Mouse (Mus musculus) 3134 (cell line): ENCODE data around the gene Trmt2a.

Experiments
- DNase-seq: peaks from one replicate; pipeline ENCODE4 v3.0.0-alpha.2; 2011; ENCODE audit warnings: low spot score; ENCODE audit not compliant: insufficient read length; ENCODE audit errors: extremely low read depth

Gene Trmt2a

GRCm38 (mm10) chr16:18248433-18249363 lies at the start of gene Trmt2a, which contains the start of gene Ranbp1:
Gene Trmt2a, plus strand, starts transcription at chr16:18248679.
Gene Ranbp1, minus strand, starts transcription at chr16:18248732.
- DNase-seq, result peak; percentile 99

GRCm38 (mm10) chr16:18200062-18200461 lies 48.4 kb upstream of the Trmt2a start:
- DNase-seq, result no peak

- DNase-seq, result no peak
Observed at GRCm38 (mm10) chr16:18201620-18202019, 46.9 kb upstream of the Trmt2a start.

GRCm38 (mm10) chr16:18202061-18202460 lies 46.4 kb upstream of the Trmt2a start:
- no peak for DNase-seq

- DNase-seq, result no peak
Observed at GRCm38 (mm10) chr16:18203430-18204091, 44.9 kb upstream of the Trmt2a start.

GRCm38 (mm10) chr16:18210701-18211416 lies 37.6 kb upstream of the Trmt2a start:
- no peak for DNase-seq

- peak; percentile 61 for DNase-seq
Observed at GRCm38 (mm10) chr16:18211417-18212171, 36.9 kb upstream of the Trmt2a start.

GRCm38 (mm10) chr16:18213689-18214088 lies 34.8 kb upstream of the Trmt2a start:
- no peak for DNase-seq

- DNase-seq, result no peak
Observed at GRCm38 (mm10) chr16:18214858-18215257, 33.6 kb upstream of the Trmt2a start.

- DNase-seq, result no peak
Observed at GRCm38 (mm10) chr16:18217579-18217978, 30.9 kb upstream of the Trmt2a start, which contains the start of gene Ccdc188. Gene Ccdc188, plus strand, starts transcription at chr16:18217879.

- DNase-seq, result no peak
Observed at GRCm38 (mm10) chr16:18218580-18218996, 29.9 kb upstream of the Trmt2a start.

GRCm38 (mm10) chr16:18220001-18220400 lies 28.5 kb upstream of the Trmt2a start:
- no peak for DNase-seq

GRCm38 (mm10) chr16:18220856-18221542 lies 27.5 kb upstream of the Trmt2a start:
- no peak for DNase-seq

- DNase-seq, result no peak
Observed at GRCm38 (mm10) chr16:18221543-18221898, 27.0 kb upstream of the Trmt2a start.

GRCm38 (mm10) chr16:18222188-18222587 lies 26.3 kb upstream of the Trmt2a start:
- no peak for DNase-seq

GRCm38 (mm10) chr16:18227187-18227586 lies 21.3 kb upstream of the Trmt2a start:
- DNase-seq, result no peak

- no peak for DNase-seq
Observed at GRCm38 (mm10) chr16:18227897-18228422, 20.5 kb upstream of the Trmt2a start.

GRCm38 (mm10) chr16:18228856-18229255 lies 19.6 kb upstream of the Trmt2a start:
- no peak for DNase-seq

- DNase-seq, result no peak
Observed at GRCm38 (mm10) chr16:18229622-18230021, 18.9 kb upstream of the Trmt2a start.
